Mouse (Mus musculus) limb, embryonic 10.5 days (tissue): ENCODE measurements around the gene Acoxl. TPM values are rescaled to one million over a fixed set of nuclear protein-coding genes. Genes with fewer than 3 reads are reported as not detected.

ENCODE experiments used
- DNase-seq: peaks from one replicate; pipeline ENCODE4 v3.0.0-alpha.2; 2017; ENCODE audit warnings: low spot score
- H3K27ac ChIP-seq: fragments of 300-500 bp; sonication (generic); 2 replicates; pipeline ENCODE4 v1.5.1; 2016; ENCODE audit warnings: mild to moderate bottlenecking
- H3K27me3 ChIP-seq: fragments of 300-500 bp; sonication (generic); 2 replicates; pipeline ENCODE4 v1.6.1; 2016; ENCODE audit warnings: low read depth, mild to moderate bottlenecking; ENCODE audit not compliant: poor library complexity, severe bottlenecking
- H3K36me3 ChIP-seq: fragments of 300-500 bp; sonication (generic); 2 replicates; pipeline ENCODE4 v1.6.1; 2016; ENCODE audit warnings: mild to moderate bottlenecking, moderate library complexity
- H3K4me1 ChIP-seq: fragments of 300-500 bp; sonication (generic); 2 replicates; pipeline ENCODE4 v1.6.1; 2016
- H3K4me3 ChIP-seq: fragments of 300-500 bp; sonication (generic); 2 replicates; pipeline ENCODE4 v1.5.1; 2016; ENCODE audit warnings: mild to moderate bottlenecking, moderate library complexity
- H3K9me3 ChIP-seq: fragments of 300-500 bp; sonication (generic); replicated peaks from 2 replicates; pipeline ENCODE4 v1.6.1; 2016; ENCODE audit warnings: mild to moderate bottlenecking
- WGBS: fragments of 180-500 bp; shearing (Covaris S2); methylation state at CpG from one replicate; pipeline ENCODE4 v1.1.7; 2016; 5-methylcytosine and 5-hydroxymethylcytosine counted together
- microRNA-seq: library from miRNA; unstranded; fragments of <30 nt; microRNA quantifications from one replicate; pipeline ENCODE4, GENCODE M21; 2017
- polyA plus RNA-seq: library from polyadenylated mRNA; unstranded; fragments of >200 nt; fragmentation: Nextera tagmentation; extraction: Ambion mirVana; gene quantifications from 2 replicates; pipeline ENCODE4 v1.2.1, GENCODE M21; 2016

Gene Acoxl
- polyA plus RNA-seq, 1 experiment from 2014 or later = 0.20 TPM

- peaks cover 14% of the 10 kb centered on the region; the same call in 1 of the 2 replicates for H3K4me1 ChIP-seq
- no peaks in the 10 kb centered on the region for H3K27me3 ChIP-seq
- no peaks in the 10 kb centered on the region for H3K9me3 ChIP-seq
- peaks cover 76% of the 10 kb centered on the region for H3K36me3 ChIP-seq
- DNase-seq = no peak
- H3K27ac ChIP-seq = no peak overlapping the region
- H3K4me3 ChIP-seq = no peak overlapping the region
- WGBS = 86% methylated on average over 17 of the region's 17 CpGs
These were observed 320.2 kb downstream of the Acoxl start for GRCm38 (mm10) chr2:128158734-128159410.

DNA sequence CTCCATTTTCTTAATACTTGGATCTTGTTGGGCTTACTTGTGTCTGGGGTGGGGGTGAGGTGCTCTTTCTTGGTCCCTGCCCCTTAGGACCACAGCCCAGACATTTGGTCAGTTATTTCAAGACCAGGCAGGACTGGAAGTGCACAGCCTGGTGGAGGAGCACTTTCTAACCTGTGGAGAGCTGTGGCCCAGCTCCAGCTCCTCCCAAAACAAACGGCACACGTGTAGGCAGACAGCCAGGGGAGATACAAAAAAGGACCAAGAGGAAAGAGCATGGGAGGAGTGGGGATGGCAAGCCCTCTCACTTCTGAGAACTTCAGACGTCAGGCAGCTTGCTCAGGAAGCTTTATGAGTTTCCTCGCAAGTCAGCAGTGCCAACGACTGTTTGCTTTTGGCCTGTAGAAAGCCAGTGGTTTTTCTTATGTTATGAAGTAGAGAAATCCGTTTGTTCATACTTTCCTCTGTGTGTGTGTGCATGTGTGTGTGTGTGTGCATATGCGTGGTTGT lies 321.0 kb downstream of the Acoxl start:
- H3K27me3 ChIP-seq = no peaks in the 10 kb centered on the region
- peaks cover 68% of the 10 kb centered on the region for H3K36me3 ChIP-seq
- H3K27ac ChIP-seq = no peak overlapping the region
- WGBS = 80% methylated on average over 7 of the region's 7 CpGs
- H3K4me3 ChIP-seq = no peak overlapping the region
- H3K4me1 ChIP-seq = peaks cover 14% of the 10 kb centered on the region; the same call in 1 of the 2 replicates
- no peaks in the 10 kb centered on the region for H3K9me3 ChIP-seq
- DNase-seq = no peak

- Histone ChIP-seq H3K27ac (no peak overlapping the region), H3K4me3 (no peak overlapping the region), H3K9me3 (no peaks in the 10 kb centered on the region), H3K36me3 (peaks cover 34% of the 10 kb centered on the region), H3K27me3 (no peaks in the 10 kb centered on the region), H3K4me1 (peaks cover 5% of the 10 kb centered on the region; the same call in 1 of the 2 replicates)
- 80% methylated on average over 8 of the region's 8 CpGs for WGBS
- no peak for DNase-seq
These were observed 324.5 kb downstream of the Acoxl start for GRCm38 (mm10) chr2:128163177-128163576.

GRCm38 (mm10) chr2:128166623-128167423 lies 328.1 kb downstream of the Acoxl start:
- 79% methylated on average over 13 of the region's 13 CpGs for WGBS
- H3K36me3 ChIP-seq = peaks cover 4% of the 10 kb centered on the region
- peaks cover 5% of the 10 kb centered on the region; the same call in 1 of the 2 replicates for H3K4me1 ChIP-seq
- H3K27me3 ChIP-seq = no peaks in the 10 kb centered on the region
- H3K27ac ChIP-seq = peak overlapping the region; percentile 46; the same call in 1 of the 2 replicates
- H3K4me3 ChIP-seq = no peak overlapping the region
- DNase-seq = no peak
- H3K9me3 ChIP-seq = no peaks in the 10 kb centered on the region

DNA sequence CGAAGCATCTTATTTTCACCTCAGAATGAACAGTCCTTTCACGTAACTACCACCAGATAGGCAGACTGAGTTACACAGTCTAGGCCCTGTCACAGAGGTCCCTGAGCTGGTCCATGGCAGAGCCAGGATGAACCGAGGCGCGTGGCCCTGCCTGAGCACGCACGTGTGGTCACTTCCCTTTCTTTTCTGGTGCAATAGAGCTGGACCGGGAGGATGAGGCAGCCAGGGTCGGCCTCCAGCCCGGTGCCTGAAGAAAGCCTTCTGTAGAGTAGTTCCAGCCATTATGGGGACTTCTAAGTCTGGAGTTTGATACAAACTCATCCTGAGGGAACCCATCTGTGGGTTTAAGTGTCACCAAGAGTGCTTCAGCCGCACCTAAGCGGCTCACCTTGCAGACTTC lies 329.3 kb downstream of the Acoxl start:
- WGBS = 97% methylated on average over 12 of the region's 12 CpGs
- H3K27ac ChIP-seq = no peak overlapping the region

DNA sequence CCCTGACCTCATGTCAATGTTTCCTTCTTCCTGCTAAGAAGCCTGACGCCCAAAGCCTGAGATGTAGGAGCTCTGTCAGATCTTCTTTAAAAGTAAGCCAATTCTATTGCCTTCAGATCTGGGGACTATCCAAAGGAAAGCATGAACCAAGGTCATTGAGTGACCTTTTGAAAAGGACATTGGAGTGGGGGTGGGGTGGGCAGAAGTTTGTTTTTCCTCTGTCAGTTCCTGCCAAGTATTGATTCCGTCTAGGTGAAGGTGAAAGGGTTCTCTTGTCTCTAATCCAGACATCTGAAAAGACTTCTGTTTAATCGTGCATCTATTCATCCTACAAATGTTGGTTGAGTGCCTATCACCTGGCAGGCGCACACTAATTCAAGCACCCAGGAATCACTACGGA lies 330.8 kb downstream of the Acoxl start:
- H3K4me3 ChIP-seq = no peak overlapping the region
- no peak for DNase-seq

More for the DNA sequence above, 329.3 kb downstream of the Acoxl start:
- Histone ChIP-seq H3K36me3 (no peaks in the 10 kb centered on the region; the same call in 1 of the 2 replicates), H3K4me3 (no peak overlapping the region), H3K9me3 (no peaks in the 10 kb centered on the region), H3K4me1 (peaks cover 5% of the 10 kb centered on the region; the same call in 1 of the 2 replicates), H3K27me3 (no peaks in the 10 kb centered on the region)
- no peak for DNase-seq

DNA sequence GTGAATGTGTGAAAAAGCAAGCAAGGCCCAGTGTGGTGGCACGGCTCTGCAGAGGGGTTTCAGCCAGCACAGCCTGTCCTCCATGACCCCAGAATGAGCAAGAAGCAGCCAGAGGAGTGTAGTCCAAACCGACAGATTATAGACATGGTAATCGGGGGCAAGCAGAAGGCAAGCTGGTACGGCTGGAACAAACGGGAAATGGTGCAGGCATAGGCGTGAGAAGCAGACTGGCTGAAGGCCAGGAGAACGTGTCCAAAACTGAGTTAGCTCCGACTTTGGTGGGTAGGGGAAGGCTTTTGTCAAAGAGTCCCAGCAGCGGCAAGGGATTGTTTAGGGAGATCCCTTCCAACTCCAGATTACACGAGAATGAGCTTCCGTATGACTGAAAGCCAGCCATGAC lies 331.3 kb downstream of the Acoxl start:
- Histone ChIP-seq H3K36me3 (no peaks in the 10 kb centered on the region), H3K27me3 (no peaks in the 10 kb centered on the region), H3K4me3 (no peak overlapping the region), H3K27ac (no peak overlapping the region), H3K4me1 (peaks cover 5% of the 10 kb centered on the region; the same call in 1 of the 2 replicates), H3K9me3 (no peaks in the 10 kb centered on the region)
- WGBS = 92% methylated on average over 11 of the region's 11 CpGs
- no peak for DNase-seq

More for the DNA sequence above, 330.8 kb downstream of the Acoxl start:
- H3K9me3 ChIP-seq = no peaks in the 10 kb centered on the region
- H3K27me3 ChIP-seq = no peaks in the 10 kb centered on the region
- WGBS = 85% methylated on average over 5 of the region's 5 CpGs
- H3K27ac ChIP-seq = no peak overlapping the region
- no peaks in the 10 kb centered on the region for H3K36me3 ChIP-seq
- peaks cover 5% of the 10 kb centered on the region; the same call in 1 of the 2 replicates for H3K4me1 ChIP-seq

DNA sequence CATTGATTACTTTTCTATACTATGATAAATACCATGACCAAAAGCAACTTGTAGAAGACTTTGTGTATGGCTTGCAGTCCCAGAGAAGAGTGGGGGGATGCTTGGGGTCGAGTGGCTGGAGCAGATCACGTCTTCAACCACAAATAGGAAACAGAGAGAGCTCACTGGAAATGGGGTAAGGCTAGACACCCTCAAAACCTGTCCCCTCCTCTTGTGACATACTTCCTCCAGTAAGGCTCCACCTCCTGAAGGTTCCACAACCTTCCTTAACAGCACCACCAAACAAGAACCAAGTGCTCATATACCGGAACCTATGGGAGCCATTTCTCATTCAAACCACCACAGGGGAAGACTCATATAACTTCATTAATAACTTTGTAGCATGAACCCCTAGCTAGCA lies 331.9 kb downstream of the Acoxl start:
- H3K4me1 ChIP-seq = peaks cover 5% of the 10 kb centered on the region; the same call in 1 of the 2 replicates

GRCm38 (mm10) chr2:128172266-128172665 lies 333.6 kb downstream of the Acoxl start:
- H3K36me3 ChIP-seq = no peaks in the 10 kb centered on the region
- H3K27me3 ChIP-seq = no peaks in the 10 kb centered on the region
- no peak for DNase-seq
- H3K9me3 ChIP-seq = no peaks in the 10 kb centered on the region
- no peak overlapping the region for H3K4me3 ChIP-seq
- no peak overlapping the region for H3K27ac ChIP-seq
- H3K4me1 ChIP-seq = peaks cover 10% of the 10 kb centered on the region
- WGBS = 94% methylated on average over 5 of the region's 5 CpGs

More for the DNA sequence above, 331.9 kb downstream of the Acoxl start:
- Histone ChIP-seq H3K9me3 (no peaks in the 10 kb centered on the region), H3K36me3 (no peaks in the 10 kb centered on the region), H3K27ac (no peak overlapping the region), H3K4me3 (no peak overlapping the region), H3K27me3 (no peaks in the 10 kb centered on the region)
- DNase-seq = no peak
- WGBS = 96% methylated on average over 3 of the region's 3 CpGs

Small RNAs within 50 kb of the gene (microRNA-seq; reads per million reads assigned to microRNA genes)
- gene Gm22411 = not detected

Other genes with a start within 250 kb of the Acoxl start
- 0.10 and 0.43 TPM in 2 replicates for gene Mal, start 182.2 kb upstream of the Acoxl start, polyA plus RNA-seq
- gene Mall, start 108.9 kb upstream of the Acoxl start, polyA plus RNA-seq = 1.3 and 1.8 TPM in 2 replicates
- gene Nphp1, start 50.0 kb upstream of the Acoxl start, polyA plus RNA-seq = 36.4 and 43.6 TPM in 2 replicates
- gene Mtln, start 46.4 kb upstream of the Acoxl start, polyA plus RNA-seq = 19.0 and 19.9 TPM in 2 replicates
- gene Bub1, start 7.0 kb upstream of the Acoxl start, polyA plus RNA-seq = 112 and 126 TPM in 2 replicates